Mouse (Mus musculus) hindbrain, embryonic 14.5 days (tissue): ENCODE results near the gene Syna. TPM values are rescaled to one million over a fixed set of nuclear protein-coding genes. Genes with fewer than 3 reads are reported as not detected.

ENCODE experiments used
- ATAC-seq: fragments of 200-750 bp; cut with Nextera tagmentation; 2 replicates; pipeline ENCODE4 v1.8.0; 2017; ENCODE audit warnings: moderate number of reproducible peaks, mild to moderate bottlenecking, moderate TSS enrichment, moderate library complexity; ENCODE audit not compliant: low FRiP score
- DNase-seq: peaks from one replicate; pipeline ENCODE4 v3.0.0-alpha.2; 2015; ENCODE audit warnings: low spot score
- H3K27ac ChIP-seq: fragments of 300-500 bp; sonication (generic); 2 replicates; pipeline ENCODE4 v1.5.1; 2014; ENCODE audit warnings: mild to moderate bottlenecking, moderate library complexity
- H3K27me3 ChIP-seq: fragments of 300-500 bp; sonication (generic); 2 replicates; pipeline ENCODE4 v1.6.1; 2014; ENCODE audit warnings: mild to moderate bottlenecking, low read length, mixed read lengths; ENCODE audit not compliant: control insufficient read depth, insufficient read depth
- H3K36me3 ChIP-seq: fragments of 300-500 bp; sonication (generic); replicated peaks from 2 replicates; pipeline ENCODE4 v1.6.1; 2014; ENCODE audit not compliant: control insufficient read depth, insufficient read depth
- H3K4me1 ChIP-seq: fragments of 300-500 bp; sonication (generic); replicated peaks from 2 replicates; pipeline ENCODE4 v1.6.1; 2014; ENCODE audit warnings: antibody characterized with exemption, low read length, mixed read lengths; ENCODE audit not compliant: control insufficient read depth, insufficient read depth
- H3K4me2 ChIP-seq: fragments of 300-500 bp; sonication (generic); replicated peaks from 2 replicates; pipeline ENCODE4 v1.6.1; 2014; ENCODE audit warnings: mild to moderate bottlenecking, moderate library complexity
- H3K4me3 ChIP-seq: fragments of 300-500 bp; sonication (generic); replicated peaks from 2 replicates; pipeline ENCODE4 v1.5.1; 2014; ENCODE audit warnings: mild to moderate bottlenecking, low read length
- H3K9ac ChIP-seq: fragments of 300-500 bp; sonication (generic); 2 replicates; pipeline ENCODE4 v1.6.1; 2014
- H3K9me3 ChIP-seq: fragments of 300-500 bp; sonication (generic); 2 replicates; pipeline ENCODE4 v1.6.1; 2016; ENCODE audit warnings: low read length; ENCODE audit not compliant: control insufficient read depth
- WGBS: fragments of 180-500 bp; shearing (Covaris S2); extraction: QIAGEN DNeasy Blood & Tissue Kit; methylation state at CpG from one replicate; pipeline ENCODE4 v1.1.7; 2014; 5-methylcytosine and 5-hydroxymethylcytosine counted together
- microRNA-seq: library from miRNA; unstranded; fragments of <30 nt; microRNA quantifications from one replicate; pipeline ENCODE4, GENCODE M21; 2016
- polyA plus RNA-seq: library from polyadenylated mRNA; unstranded; fragments of >200 nt; fragmentation: Nextera tagmentation; extraction: Ambion mirVana; gene quantifications from 2 replicates; pipeline ENCODE4 v1.2.1, GENCODE M21; 2014

Gene Syna
- polyA plus RNA-seq, 1 experiment from 2014 or later: 0.25 TPM

GRCm38 (mm10) chr5:134508965-134509364 is 51.0 kb downstream of the Syna start:
- Histone ChIP-seq H3K9me3 (no peaks in the 10 kb centered on the region), H3K27ac (no peak overlapping the region), H3K4me1 (peaks cover 4% of the 10 kb centered on the region; the same call in 1 of the 2 replicates), H3K4me2 (no peak overlapping the region), H3K9ac (no peak overlapping the region), H3K36me3 (peaks cover 78% of the 10 kb centered on the region), H3K27me3 (no peaks in the 10 kb centered on the region), H3K4me3 (no peak overlapping the region)
- DNase-seq (no peak), ATAC-seq (no peak)
- WGBS: 91% methylated on average over 5 of the region's 5 CpGs

Small RNAs within 50 kb of the gene (microRNA-seq; reads per million reads assigned to microRNA genes)
- gene Mir7228: not detected

Other genes starting within 250 kb of the Syna start
- 126 TPM in 2 replicates for gene Gtf2i, start 245.4 kb downstream of the Syna start, polyA plus RNA-seq
- gene Gtf2ird1, start 103.5 kb downstream of the Syna start, polyA plus RNA-seq: 57.1 and 57.3 TPM in 2 replicates
- 16.3 and 16.8 TPM in 2 replicates for gene Clip2, start 7.7 kb downstream of the Syna start, polyA plus RNA-seq
- gene Rfc2, start 21.2 kb upstream of the Syna start, polyA plus RNA-seq: 174 and 178 TPM in 2 replicates
- gene Lat2, start 54.9 kb upstream of the Syna start, polyA plus RNA-seq: 1.1 and 1.5 TPM in 2 replicates
- 329 and 343 TPM in 2 replicates for gene Eif4h, start 79.3 kb upstream of the Syna start, polyA plus RNA-seq
- gene Limk1, start 128.4 kb upstream of the Syna start, polyA plus RNA-seq: 25.5 and 26.4 TPM in 2 replicates
- gene Eln, start 187.2 kb upstream of the Syna start, polyA plus RNA-seq: 17.9 and 21.4 TPM in 2 replicates